Mouse (Mus musculus) neural tube, embryonic 11.5 days (tissue): ENCODE data around the gene Llgl1. TPM values are rescaled to one million over a fixed set of nuclear protein-coding genes. Genes with fewer than 3 reads are reported as not detected.

Experiments
- ATAC-seq: fragments of 200-750 bp; cut with Nextera tagmentation; 2 replicates; pipeline ENCODE4 v1.8.0; 2017; ENCODE audit warnings: moderate number of reproducible peaks, mild to moderate bottlenecking, moderate TSS enrichment, moderate library complexity; ENCODE audit not compliant: insufficient read depth, low FRiP score, low TSS enrichment
- DNase-seq: peaks from one replicate; pipeline ENCODE4 v3.0.0-alpha.2; 2015; ENCODE audit warnings: low spot score
- H3K27ac ChIP-seq: fragments of 300-500 bp; sonication (generic); 2 replicates; pipeline ENCODE4 v1.5.1; 2014; ENCODE audit warnings: low read depth, mild to moderate bottlenecking, low read length
- H3K27me3 ChIP-seq: fragments of 300-500 bp; sonication (generic); 2 replicates; pipeline ENCODE4 v1.6.1; 2014; ENCODE audit warnings: mild to moderate bottlenecking, low read length, mixed read lengths; ENCODE audit not compliant: control insufficient read depth, insufficient read depth
- H3K36me3 ChIP-seq: fragments of 300-500 bp; sonication (generic); 2 replicates; pipeline ENCODE4 v1.6.1; 2014; ENCODE audit warnings: mild to moderate bottlenecking, low read length, moderate library complexity, mixed read lengths; ENCODE audit not compliant: control insufficient read depth, insufficient read depth
- H3K4me1 ChIP-seq: fragments of 300-500 bp; sonication (generic); 2 replicates; pipeline ENCODE4 v1.6.1; 2014; ENCODE audit warnings: low read length, mixed read lengths; ENCODE audit not compliant: control insufficient read depth, insufficient read depth
- H3K4me2 ChIP-seq: fragments of 300-500 bp; sonication (generic); 2 replicates; pipeline ENCODE4 v1.6.1; 2014; ENCODE audit warnings: low read depth, mild to moderate bottlenecking, moderate library complexity
- H3K4me3 ChIP-seq: fragments of 300-500 bp; sonication (generic); 2 replicates; pipeline ENCODE4 v1.5.1; 2014; ENCODE audit warnings: low read depth, low read length
- H3K9ac ChIP-seq: fragments of 300-500 bp; sonication (generic); 2 replicates; pipeline ENCODE4 v1.6.1; 2014; ENCODE audit warnings: mild to moderate bottlenecking, low read length
- H3K9me3 ChIP-seq: fragments of 300-500 bp; sonication (generic); 2 replicates; pipeline ENCODE4 v1.6.1; 2016; ENCODE audit warnings: low read length; ENCODE audit not compliant: control insufficient read depth
- WGBS: fragments of 180-500 bp; shearing (Covaris S2); extraction: QIAGEN DNeasy Blood & Tissue Kit; methylation state at CpG from one replicate; pipeline ENCODE4 v1.1.7; 2014; 5-methylcytosine and 5-hydroxymethylcytosine counted together
- polyA plus RNA-seq: library from polyadenylated mRNA; unstranded; fragments of >200 nt; fragmentation: Nextera tagmentation; extraction: Ambion mirVana; gene quantifications from 2 replicates; pipeline ENCODE4 v1.2.1, GENCODE M21; 2014

Gene Llgl1
- polyA plus RNA-seq, 1 experiment from 2014 or later, result 111 TPM

GRCm38 (mm10) chr11:60705255-60705654 is 5.7 kb downstream of the Llgl1 start:
- H3K9me3 ChIP-seq, result no peaks in the 10 kb centered on the region
- peaks cover 38% of the 10 kb centered on the region for H3K36me3 ChIP-seq
- H3K4me1 ChIP-seq, result peaks cover 14% of the 10 kb centered on the region
- no peak overlapping the region for H3K9ac ChIP-seq
- no peak overlapping the region for H3K4me2 ChIP-seq
- ATAC-seq (no peak), DNase-seq (no peak)
- no peaks in the 10 kb centered on the region for H3K27me3 ChIP-seq
- H3K4me3 ChIP-seq, result no peak overlapping the region
- 92% methylated on average over 3 of the region's 3 CpGs for WGBS
- no peak overlapping the region for H3K27ac ChIP-seq

DNA sequence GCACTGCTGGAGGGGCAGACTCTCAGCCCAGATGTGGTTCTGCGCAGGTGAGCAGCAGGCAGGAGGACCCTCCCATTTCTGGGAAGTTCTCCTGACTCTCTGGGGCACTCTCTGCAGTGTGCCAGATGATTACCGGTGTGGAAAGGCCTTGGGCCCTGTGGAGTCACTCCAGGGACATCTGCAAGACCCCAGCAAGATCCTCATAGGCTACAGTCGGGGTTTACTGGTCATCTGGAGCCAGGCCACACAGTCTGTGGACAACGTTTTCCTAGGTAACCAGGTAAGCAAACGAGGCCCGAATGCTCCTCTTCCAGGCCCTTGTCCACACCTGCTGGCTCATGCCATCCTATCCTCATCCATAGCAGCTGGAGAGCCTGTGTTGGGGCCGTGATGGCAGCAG is 6.6 kb downstream of the Llgl1 start:
- Histone ChIP-seq H3K36me3 (peaks cover 40% of the 10 kb centered on the region), H3K4me3 (no peak overlapping the region), H3K9ac (no peak overlapping the region), H3K4me2 (no peak overlapping the region), H3K4me1 (peaks cover 7% of the 10 kb centered on the region), H3K27me3 (no peaks in the 10 kb centered on the region), H3K9me3 (no peaks in the 10 kb centered on the region), H3K27ac (no peak overlapping the region)
- WGBS, result 92% methylated on average over 7 of the region's 7 CpGs
- no peak for ATAC-seq
- DNase-seq, result no peak

GRCm38 (mm10) chr11:60706696-60707480 is 7.4 kb downstream of the Llgl1 start:
- H3K4me1 ChIP-seq, result peaks cover 2% of the 10 kb centered on the region; the same call in 1 of the 2 replicates
- ATAC-seq (no peak), DNase-seq (no peak)
- no peak overlapping the region for H3K4me2 ChIP-seq
- no peak overlapping the region for H3K4me3 ChIP-seq
- H3K9me3 ChIP-seq, result no peaks in the 10 kb centered on the region
- H3K27me3 ChIP-seq, result no peaks in the 10 kb centered on the region
- no peak overlapping the region for H3K27ac ChIP-seq
- no peak overlapping the region for H3K9ac ChIP-seq
- H3K36me3 ChIP-seq, result peaks cover 47% of the 10 kb centered on the region
- WGBS, result 89% methylated on average over 14 of the region's 14 CpGs

DNA sequence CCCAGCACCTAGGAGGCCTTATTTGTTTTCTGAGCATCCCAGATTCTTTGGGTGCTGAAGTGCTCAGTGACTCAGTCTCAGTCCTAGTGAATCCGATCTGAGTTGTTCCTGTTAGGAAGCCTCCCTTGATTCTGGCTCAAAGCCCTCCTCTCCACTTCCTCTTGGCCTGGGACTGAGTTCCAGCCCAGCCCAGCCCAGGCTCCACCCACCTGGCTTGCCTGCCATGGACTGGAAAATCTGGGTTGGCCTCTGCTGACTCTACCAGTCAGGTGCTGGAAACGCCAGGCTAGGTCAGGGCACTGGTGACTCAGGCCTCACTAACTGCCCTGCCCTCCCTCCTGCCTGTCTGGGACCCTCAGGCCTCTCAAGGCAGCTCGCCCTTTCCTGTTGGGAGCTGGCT is 8.1 kb downstream of the Llgl1 start:
- Histone ChIP-seq H3K4me2 (no peak overlapping the region), H3K9me3 (no peaks in the 10 kb centered on the region), H3K27ac (no peak overlapping the region), H3K4me3 (no peak overlapping the region), H3K27me3 (no peaks in the 10 kb centered on the region), H3K4me1 (0 out of 2 replicates have a peak, but pooled peaks cover 2% of the 10 kb centered on the region), H3K9ac (no peak overlapping the region), H3K36me3 (peaks cover 52% of the 10 kb centered on the region)
- 88% methylated on average over 3 of the region's 3 CpGs for WGBS
- ATAC-seq, result no peak
- DNase-seq, result no peak

- ATAC-seq, result no peak
- WGBS, result 83% methylated on average over 10 of the region's 10 CpGs
- peaks cover 61% of the 10 kb centered on the region for H3K36me3 ChIP-seq
Measured at GRCm38 (mm10) chr11:60708631-60709030, 9.1 kb downstream of the Llgl1 start.

DNA sequence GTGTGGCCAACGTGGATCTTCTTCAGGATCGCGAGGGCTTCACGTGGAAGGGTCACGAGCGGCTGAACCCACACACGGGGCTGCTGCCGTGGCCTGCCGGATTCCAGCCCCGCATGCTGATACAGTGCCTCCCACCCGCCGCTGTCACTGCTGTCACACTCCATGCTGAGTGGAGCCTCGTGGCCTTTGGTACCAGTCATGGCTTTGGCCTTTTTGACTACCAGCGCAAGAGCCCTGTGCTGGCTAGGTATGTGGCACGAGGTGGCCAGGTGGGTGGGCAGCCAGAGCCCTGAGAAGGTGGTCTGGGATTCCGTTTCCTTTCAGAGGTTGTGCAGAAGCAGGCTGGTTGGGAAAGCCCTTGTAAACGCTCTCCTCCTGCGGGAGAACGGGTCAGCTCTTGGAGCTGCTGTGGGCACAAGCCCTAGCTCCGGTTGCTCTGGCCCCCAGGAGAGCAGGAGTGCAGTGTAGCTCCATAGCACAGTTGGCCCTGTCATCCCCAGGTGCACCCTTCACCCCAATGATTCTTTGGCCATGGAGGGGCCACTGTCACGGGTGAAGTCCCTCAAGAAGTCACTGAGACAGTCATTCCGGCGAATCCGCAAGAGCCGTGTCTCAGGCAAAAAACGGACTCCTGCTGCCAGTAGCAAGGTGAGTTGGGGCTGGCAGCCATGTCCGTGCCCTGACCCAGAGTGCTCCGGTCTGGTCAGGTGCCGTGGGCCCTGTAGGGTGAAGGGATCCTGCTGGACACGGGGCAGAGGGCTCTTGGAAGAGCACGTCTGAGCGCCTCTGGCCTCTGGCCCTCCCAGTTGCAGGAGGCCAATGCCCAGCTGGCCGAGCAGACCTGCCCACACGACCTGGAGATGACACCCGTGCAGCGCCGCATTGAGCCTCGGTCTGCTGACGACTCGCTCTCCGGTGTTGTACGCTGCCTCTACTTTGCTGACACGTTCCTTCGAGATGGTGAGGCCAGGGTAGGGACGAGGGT is 10.2 kb downstream of the Llgl1 start:
- no peaks in the 10 kb centered on the region for H3K27me3 ChIP-seq

More at GRCm38 (mm10) chr11:60708631-60709030, 9.1 kb downstream of the Llgl1 start:
- Histone ChIP-seq H3K27me3 (no peaks in the 10 kb centered on the region), H3K4me3 (no peak overlapping the region), H3K27ac (no peak overlapping the region), H3K9me3 (no peaks in the 10 kb centered on the region), H3K4me2 (no peak overlapping the region), H3K9ac (no peak overlapping the region), H3K4me1 (no peaks in the 10 kb centered on the region)
- no peak for DNase-seq

GRCm38 (mm10) chr11:60711218-60711617 is 11.7 kb downstream of the Llgl1 start:
- no peaks in the 10 kb centered on the region for H3K4me1 ChIP-seq
- 96% methylated on average over 15 of the region's 17 CpGs for WGBS
- H3K4me2 ChIP-seq, result no peak overlapping the region
- no peak overlapping the region for H3K4me3 ChIP-seq
- DNase-seq, result no peak
- H3K27ac ChIP-seq, result no peak overlapping the region
- ATAC-seq, result no peak
- peaks cover 62% of the 10 kb centered on the region for H3K36me3 ChIP-seq
- no peaks in the 10 kb centered on the region for H3K9me3 ChIP-seq
- H3K9ac ChIP-seq, result no peak overlapping the region
- H3K27me3 ChIP-seq, result no peaks in the 10 kb centered on the region

More for the DNA sequence above, 10.2 kb downstream of the Llgl1 start:
- ATAC-seq, result no peak
- H3K4me3 ChIP-seq, result no peak overlapping the region
- H3K4me2 ChIP-seq, result no peak overlapping the region
- DNase-seq, result no peak
- 95% methylated on average over 45 of the region's 45 CpGs for WGBS
- no peaks in the 10 kb centered on the region for H3K9me3 ChIP-seq
- H3K27ac ChIP-seq, result no peak overlapping the region
- no peak overlapping the region for H3K9ac ChIP-seq
- no peaks in the 10 kb centered on the region for H3K4me1 ChIP-seq
- peaks cover 62% of the 10 kb centered on the region for H3K36me3 ChIP-seq

DNA sequence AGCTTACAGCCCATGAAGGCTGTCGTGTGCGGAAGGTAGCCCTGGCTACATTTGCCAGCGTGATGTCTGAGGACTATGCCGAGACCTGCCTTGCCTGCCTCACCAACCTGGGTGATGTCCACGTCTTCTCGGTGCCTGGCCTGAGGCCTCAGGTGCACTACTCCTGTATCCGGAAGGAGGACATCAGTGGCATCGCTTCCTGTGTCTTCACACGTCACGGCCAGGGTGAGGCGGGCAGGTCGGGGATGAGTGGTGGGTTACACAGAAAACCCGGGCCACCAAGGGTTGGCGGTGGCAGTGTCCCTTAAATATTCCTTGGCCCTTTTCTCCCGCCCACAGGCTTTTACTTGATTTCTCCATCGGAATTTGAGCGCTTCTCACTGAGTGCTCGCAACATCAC is 12.5 kb downstream of the Llgl1 start:
- WGBS, result 96% methylated on average over 18 of the region's 18 CpGs
- H3K9ac ChIP-seq, result no peak overlapping the region

More for the DNA sequence above, 12.5 kb downstream of the Llgl1 start:
- DNase-seq, result no peak
- ATAC-seq, result no peak
- Histone ChIP-seq H3K27ac (no peak overlapping the region), H3K27me3 (no peaks in the 10 kb centered on the region), H3K4me3 (no peak overlapping the region), H3K36me3 (peaks cover 63% of the 10 kb centered on the region), H3K4me2 (no peak overlapping the region), H3K9me3 (no peaks in the 10 kb centered on the region), H3K4me1 (no peaks in the 10 kb centered on the region)
